Mouse (Mus musculus) retina, embryonic 14.5 days (tissue): ENCODE measurements around the gene Tma7.

Source experiments
- DNase-seq: peaks from one replicate; pipeline ENCODE4 v3.0.0-alpha.2; 2015; ENCODE audit warnings: low spot score

The Tma7 gene

DNA sequence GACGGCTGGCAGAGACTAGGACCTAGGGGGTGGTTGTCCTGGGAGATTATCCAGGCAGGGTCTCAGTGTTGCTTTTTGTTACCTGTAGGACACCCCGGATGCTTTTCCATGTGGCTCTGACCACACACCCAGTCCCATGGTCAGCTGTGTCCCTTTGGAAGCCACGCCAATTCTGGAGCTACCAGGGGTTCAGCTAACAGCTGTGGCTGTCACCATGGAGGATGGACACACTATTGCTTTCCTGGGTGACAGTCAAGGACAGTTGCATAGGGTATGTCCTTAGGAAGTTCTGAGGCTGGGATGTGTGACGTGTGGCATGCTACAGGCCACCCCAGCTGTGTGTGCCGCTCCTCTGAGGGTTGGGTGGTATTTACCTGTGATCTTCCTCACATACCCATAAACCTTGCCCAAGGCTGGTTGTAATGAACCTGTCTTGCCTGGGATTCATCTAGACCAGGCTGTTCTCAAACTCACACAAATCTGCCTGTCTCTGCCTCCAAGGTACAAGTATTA is 19.6 kb upstream of the Tma7 start:
- DNase-seq: no peak

DNA sequence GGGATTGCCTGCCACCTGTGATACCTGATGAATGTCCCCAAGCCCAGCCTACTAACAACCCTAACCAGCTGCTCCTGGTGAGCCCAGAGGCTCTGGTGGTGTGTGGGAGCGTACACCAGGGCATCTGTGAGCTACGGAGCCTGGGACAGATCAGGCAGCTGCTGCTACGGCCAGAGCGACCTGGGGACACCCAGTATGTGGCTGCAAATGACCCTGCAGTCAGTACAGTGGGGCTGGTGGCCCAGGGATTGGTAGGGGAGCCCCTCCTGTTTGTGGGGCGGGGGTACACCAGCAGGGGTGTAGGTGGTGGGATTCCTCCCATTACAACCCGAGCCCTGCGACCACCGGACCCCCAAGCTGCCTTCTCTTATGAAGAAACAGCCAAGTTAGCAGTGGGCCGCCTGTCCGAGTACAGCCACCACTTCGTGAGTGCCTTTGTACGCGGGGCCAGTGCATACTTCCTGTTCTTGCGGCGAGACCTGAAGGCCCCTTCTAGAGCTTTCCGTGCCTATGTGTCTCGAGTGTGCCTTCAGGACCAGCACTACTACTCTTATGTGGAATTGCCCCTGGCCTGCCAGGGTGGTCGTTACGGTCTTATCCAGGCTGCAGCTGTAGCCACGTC is 18.0 kb upstream of the Tma7 start:
- DNase-seq: no peak

DNA sequence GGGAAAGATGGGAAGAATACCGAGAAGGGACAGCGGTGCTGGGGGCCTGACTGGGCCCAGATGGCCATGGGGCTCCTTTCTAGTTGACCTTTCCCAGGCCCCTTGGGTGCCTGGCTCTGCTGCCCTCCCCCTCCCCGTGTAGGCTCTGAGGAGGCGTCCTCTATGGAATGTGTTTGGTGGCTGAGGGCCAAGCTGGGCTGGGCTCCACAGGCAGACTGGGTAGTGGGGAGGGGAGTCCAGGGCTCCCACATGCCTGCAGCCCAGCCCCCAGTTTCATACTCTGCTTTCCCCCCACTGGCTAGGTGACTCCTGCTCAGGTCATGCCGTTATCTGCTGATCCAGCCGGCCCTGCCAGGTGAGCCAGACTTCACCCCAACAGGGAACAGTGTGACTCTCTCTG is 16.6 kb upstream of the Tma7 start:
- no peak for DNase-seq

DNA sequence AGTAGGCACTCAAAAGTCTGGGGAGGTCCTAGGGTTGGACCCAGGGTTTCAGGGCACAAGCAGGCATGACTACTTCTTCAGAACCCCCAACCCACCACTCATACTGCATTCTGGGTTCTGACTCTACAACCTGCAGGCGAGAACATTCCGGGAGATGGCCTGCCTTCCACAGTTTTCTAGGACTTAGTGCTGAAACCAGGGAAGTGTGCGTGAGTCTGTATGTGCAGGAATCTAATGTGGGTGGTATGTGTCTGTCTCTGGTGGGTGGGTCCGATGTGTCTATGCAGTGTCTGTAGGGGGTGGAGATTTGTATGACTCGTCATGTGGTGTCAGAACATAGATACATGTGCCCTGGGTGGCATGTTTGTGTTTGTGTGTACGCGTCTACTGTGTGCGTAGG is 16.0 kb upstream of the Tma7 start:
- DNase-seq: no peak

DNA sequence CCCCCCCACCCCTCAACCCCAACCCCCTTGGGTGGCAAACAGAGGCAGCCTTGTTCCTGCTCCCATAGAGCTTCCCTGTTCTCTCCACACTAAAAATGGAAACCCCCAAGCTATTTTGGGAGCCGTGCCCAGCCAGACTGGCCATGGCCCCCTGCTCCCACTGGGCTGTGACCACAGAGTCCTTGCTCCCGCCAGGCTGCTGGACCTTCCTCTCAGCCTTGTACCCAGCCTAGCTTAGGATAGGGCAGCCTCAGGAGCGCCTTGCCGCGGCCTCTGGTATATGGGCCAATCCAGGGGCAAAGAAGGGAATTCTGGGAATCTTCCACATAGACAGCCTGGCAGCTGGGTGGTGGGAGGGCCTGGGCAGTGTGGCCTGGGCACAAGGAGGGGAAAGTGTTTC is 15.4 kb upstream of the Tma7 start:
- DNase-seq: no peak

DNA sequence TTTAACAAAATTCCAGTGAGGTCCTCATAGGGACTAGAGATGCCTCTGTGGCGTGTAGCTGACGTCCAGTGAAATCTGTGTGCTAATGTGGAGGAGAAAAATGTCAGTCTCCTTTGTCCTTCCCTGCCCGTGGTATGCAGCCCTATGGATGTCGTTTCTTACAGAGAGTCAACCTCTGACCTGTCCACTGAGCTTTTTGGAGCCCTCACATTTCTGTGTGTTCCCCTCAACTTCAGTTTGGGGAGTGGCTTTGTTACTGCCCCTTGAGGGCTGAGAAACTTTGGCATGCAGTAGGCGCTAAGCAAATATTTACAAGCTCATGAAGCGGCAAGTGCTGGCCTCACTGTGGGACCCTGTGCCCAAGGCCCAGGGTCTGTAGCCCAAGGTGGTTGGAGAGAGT is 14.9 kb upstream of the Tma7 start:
- no peak for DNase-seq

DNA sequence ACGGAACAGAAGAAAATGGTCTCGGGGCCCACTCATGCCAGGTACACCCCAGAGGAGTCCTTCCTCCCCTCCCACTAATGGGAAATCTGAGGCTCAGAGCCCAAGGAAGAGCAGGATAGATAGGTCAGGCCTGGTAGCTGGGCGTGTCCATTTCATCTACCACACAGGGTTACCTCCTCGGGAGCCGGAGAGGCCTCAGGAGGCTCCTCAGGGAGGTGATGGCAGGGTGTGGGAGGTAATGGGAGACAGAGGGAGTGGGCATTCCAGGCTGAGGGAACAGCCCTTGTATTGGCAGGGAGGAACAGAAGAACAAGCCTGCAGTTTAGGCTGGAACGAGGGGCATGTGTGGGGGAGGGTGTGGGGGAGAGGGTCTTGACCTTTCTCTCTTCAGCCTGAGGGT is 14.5 kb upstream of the Tma7 start:
- no peak for DNase-seq

DNA sequence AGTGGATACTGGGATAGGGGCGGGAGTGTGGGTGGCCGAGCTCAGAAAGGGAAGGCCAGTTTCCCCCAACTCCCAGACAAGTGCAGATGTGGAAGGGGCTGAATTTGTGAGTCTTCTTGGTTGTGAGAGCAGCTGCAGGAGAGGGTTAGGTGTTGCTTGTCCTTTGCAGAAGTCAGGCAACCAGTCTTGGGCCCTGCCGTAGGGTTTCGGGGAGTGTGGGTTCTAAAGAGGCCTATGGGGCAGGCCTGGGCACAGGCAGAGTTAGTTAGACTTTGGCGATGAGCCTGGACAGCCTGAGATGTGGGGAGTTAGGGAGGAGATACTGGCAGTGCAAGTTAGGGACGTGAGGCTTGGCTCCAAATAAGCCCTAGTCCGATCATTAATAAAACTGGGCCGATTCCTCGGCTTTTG is 13.9 kb upstream of the Tma7 start:
- peak; percentile 38 for DNase-seq

DNA sequence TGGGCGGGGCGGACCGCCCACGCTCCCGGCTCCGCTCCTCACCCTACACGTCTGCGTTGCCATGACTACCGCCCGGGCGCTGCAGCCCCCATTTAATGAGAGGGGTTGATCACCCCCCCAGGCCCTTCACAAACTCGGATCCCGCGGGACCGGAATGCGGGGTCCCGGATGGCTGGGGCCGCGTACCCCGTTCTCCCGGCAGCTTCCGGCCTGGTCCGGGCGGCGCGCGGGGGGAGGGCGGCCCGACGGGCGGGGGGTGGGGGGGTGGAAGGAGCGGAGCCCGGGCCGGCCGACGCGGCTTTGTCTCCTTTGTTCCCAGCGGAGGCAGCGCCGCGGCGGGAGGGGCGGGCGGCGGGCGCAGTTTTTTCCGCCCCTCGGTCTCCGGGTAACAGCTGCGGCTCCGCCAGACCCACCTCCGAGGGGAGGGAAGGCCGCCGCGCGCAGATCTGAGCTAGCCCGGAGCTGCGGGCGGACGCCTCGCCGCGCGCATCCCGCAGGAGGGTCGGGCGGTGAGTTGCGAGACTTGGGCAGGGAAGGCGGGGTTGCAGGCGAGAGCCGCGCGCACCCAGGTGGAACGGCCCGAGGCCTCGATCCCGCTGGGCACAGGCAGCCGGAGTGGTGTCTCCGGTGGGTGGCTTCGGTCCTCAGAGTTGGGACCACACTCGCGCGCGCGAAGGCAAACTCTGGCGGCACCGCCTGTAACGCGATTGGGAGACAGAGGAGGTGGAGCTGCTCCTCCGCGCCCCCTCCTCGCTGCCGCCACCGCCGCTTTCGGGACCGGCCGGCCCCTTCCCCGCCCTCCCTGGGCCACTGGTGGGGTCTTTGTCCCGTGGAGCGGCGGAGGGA is 13.0 kb upstream of the Tma7 start, which contains the start of gene Plxnb1:
TSS of gene Plxnb1 (plus strand) at position 253 of the 846 bp plus-strand sequence.
- peak; percentile 83 for DNase-seq

DNA sequence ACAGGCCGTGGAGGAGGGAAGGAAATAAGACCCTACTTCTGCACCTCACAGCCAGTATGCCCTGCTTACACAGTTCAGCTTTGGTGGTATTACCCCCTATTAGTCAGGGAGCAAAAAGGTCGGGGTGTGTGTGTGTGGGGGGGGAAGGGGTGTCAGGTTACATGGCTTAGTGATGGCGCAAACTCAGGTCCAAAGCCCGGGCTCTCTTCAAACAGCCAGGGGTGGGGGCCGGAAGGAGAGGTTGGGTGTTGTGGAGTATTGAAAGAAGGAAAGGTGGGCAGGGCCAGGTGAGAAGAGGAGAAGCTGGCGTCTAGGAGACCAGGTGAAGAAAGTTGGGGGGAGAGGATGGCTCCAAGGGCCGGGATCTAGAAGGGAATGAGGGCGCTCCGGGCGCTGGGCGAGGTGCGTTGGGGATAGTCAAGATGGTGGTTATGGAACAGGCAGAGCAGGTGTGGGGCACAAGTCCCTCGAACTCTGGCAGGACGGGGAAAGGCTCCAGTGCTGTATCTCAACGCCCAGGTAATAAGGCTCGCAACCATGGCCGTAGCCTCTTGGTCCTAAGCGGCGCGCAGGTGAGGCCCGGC is 12.3 kb upstream of the Tma7 start:
- no peak for DNase-seq

DNA sequence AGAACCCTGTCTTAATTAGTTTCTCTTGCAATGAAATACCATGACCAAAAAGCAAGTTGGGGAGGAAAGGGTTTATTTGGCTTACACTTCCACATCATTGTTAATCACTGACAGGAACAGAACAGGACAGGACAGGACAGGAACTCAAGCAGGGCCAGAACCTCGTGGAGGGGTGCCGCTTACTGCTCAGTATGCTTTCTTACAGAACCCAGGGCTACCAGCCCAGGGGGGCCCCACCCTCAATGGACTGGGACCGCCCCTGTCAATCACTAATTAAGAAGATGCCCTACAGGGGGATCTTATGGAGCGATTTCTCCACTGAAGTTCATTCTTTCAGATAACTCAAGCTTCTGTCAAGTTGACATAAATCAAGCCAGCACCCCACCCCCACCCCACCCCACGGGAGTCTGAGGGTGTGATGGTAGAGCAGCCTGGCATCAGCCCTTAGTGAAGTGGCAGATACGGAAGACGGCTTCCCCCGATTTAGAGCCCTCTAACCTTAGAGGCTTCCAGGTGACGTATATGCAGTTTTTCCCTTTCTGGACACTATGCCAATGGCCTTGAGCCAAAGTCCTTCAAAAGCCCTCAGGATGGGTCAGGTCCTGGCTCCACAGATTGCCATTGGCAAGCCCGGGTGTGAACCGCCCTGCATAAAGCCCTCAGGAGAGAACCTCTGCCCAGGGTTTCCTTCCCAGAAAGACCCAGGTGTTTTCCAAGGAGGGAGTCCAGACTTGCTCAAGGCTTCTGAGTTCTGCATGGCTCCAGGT is 11.6 kb upstream of the Tma7 start:
- no peak for DNase-seq

DNA sequence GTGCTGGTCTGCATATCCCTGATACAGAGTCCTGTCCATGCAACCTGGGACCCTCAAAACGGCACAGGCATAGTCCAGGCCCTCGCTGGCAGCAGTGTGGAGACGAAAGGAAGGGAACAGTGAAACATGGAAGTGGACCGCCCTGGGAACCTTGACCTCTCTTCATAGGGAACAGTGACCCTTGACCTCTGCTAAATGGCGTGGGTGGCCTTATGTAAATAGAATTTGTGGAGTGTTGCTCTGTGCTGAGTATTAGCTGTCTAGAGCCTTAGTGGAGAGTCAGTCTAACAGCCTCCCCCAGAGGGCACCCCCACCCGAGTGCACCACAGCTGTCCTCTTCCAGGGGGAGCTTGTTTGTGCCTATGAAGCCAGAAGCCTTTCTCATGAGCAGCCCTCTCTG is 10.4 kb upstream of the Tma7 start:
- no peak for DNase-seq

DNA sequence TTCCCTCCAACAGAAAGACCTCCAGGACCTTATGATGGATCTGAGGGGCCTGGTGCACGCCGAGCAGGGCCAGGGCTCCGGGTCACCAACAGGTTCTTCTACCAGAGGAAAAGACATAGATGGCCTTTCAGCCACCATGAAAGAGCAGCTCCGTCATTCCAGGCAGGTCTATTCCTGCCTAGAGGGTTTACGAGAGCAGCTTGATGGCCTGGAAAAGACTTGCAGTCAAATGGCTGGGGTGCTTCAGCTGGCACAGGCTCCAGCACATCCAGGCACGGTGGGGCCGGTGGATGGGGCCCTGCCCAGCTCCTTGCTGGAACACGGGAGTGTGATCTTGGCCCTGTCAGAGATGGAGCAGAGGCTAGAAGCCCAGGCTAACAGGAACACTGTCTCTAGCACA is 9.4 kb upstream of the Tma7 start:
- no peak for DNase-seq

DNA sequence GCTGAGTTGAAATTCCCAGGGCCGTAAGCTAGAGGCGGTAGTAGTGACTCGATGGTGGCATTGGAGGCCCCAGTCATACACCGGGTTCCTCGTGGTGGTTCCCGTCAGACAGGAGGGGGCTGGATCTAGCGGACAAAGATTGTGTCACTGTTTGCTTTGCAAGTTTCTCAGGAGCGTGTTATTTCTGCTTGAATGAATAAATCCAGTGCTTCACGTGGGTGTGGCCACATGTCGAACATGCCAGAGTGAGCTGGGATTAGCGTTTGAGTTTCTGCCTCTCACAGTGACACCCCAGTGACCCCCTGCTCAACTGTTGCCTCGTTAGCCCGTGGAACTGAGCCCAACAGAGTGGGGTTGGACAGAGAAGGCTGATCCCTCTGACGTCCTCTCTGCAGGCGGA is 8.1 kb upstream of the Tma7 start:
- DNase-seq: peak; percentile 66

DNA sequence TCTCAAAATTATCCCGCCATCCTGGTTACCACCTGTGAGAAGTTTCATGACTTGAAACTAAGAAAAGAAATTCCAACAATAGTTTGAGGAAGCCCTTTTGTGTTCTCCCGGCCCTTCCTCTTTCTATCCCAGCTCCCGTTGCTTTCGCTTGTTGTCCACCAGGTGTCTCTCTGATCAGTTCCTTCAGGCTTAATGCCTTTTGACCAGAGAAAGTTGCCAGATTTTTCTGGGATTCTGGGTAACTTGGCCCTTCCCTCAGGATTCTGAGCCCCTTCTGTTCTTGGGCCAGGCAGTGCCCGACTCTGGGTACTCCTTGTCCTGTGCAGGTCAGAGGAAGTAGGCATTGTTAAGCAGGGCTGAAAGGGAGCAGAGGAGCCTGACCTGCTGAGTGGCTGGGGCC is 5.6 kb upstream of the Tma7 start:
- peak; percentile 67 for DNase-seq

DNA sequence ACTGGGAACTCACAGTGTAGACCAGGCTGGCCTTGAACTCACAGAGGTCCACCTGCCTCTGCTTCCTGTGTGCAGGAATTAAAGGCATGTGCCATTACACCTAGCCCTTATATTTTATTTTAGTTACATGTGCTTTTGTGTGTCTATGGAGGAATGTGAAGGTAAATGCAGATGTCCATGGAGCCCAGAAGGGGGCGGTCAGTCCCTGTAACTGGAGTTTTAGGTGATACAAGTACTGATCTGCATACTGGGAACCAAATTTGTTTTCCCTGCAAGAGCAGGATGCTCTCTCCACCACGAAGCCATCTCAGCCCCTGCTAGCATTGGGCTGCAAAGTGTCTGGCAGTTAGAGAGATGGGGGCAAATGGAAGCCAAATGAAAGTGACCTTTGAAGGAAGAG is 2.5 kb upstream of the Tma7 start:
- peak; percentile 68 for DNase-seq

DNA sequence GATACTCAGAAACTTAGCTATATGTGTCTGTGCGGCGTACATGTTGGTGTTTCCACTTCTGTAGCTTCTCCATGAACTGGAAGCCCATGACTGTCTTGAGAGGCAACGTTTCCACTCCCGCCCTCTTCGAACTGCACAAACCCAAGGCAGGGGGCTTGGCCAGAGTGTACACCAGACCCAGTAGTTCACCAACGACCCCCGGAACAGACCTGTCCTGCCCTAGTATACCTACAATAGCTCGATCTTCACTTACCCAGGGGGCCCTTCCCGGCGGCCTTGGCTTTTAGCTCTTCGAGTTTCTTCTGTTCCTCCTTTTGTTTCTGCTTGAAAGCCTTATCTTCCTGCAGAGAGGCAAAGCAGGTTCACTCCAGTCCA is 651 bp downstream of the Tma7 start:
- DNase-seq: no peak

DNA sequence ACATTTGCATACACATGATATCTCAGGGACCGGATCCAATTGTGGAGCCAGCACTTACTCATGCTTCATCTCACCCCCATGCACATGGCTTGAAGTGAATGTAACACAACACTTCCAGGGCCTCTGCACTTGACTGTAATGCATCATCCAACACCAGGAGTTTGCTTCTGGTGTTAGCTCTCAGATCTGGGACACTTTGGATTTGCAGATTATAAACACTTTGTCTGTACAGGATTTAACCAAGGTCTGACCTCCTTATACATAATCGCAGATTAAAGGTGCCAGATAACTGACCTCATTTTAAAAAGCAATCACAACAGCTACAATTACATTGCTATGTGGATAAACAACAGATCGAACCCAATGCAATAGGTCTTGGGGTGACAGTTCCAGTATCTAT is 1.9 kb downstream of the Tma7 start:
- no peak for DNase-seq

DNA sequence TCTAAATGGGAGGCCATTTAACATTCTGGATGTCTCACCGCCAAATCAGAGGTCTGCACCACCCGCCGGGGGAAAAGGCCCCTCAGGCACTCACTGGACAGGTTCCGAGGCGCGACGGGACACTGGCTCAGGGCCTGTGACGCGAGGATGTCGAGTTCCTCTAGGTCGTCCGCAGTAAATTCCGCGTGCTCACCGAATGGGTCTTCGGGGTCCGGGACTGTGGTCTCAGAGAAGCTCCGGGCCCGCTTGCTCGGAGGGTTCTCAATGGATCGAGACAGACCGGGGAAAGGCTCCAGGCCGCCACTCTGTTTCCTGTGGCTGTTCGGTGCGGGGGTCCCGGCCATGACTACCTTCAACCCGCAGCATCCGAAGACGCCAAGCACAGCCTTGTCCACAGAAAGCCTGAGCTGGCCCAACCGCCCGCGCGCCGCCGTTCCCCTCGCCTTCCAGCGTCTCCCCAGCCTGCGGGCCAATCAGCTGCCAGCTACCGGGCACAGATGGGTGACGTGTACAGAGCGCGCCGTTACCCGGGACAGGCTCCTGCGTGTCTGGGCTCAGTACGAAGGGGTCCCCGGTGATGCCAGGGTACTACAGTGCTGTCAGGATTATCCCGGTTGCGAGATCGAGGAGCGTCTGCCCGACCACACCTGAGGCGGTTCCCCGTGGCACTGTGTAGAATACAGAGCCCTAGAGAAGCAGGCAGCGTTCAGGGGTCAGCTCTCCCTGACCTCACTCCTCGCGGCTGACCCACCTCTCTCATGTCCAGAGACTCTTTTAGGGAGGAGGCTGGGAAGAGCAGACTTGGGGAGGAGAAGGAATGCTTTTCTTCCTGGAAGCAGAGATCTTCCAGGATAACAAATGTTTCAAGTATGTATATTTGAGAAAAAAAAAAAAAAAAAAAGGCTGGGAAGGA is 8.5 kb downstream of the Tma7 start, which contains the start of gene Atrip:
TSS of gene Atrip (minus strand) at position 464 of the 913 bp plus-strand sequence.
- DNase-seq: peak; percentile 91

DNA sequence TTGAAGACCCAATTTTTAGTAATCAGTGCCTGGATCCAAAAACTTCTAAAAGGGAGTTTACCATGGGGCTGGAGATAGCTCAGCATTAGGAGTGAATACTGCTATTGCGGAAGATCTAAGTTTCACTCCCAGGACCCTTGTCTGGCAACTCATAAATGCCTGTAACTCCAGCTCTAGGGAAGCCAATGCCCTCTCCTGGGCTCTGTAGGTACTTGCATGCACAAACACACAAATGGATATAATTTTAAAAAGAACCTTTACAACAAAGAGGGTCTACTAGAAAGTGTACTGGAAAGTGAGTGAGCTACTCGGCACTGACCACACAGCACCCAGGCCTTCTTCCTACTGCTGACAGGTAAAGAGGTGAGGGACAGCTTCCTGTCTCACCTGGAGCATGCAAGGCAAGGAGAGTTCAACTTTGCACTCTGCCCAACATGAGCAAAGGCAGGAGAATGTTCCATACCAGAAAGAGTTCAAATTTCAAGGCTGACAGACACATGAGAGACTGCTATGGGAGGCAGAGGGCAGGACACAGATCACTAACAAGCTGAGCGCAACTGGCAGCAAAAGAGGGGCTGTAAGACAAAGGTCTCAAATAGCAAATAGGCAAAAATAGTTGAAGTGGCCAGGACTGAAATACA is 14.2 kb downstream of the Tma7 start:
- no peak for DNase-seq

DNA sequence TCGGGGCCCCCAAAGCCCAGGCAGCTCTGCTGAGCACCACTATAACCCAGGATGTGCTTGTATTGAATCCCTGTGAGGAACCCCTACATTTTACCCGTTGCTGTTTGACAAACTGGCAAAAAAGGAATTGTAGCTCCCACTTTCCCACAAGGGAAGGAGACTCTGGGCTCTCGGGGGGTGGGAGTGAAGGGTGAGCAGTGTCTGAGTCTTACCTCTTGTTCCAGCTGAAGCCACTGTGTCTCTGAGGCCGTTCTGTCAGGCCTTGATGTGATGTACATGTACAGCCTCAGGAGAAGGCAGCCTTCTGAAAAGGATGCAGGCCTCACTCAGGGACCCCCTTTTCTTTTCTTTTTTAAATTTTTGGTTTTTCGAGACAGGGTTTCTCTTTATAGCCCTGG is 21.5 kb downstream of the Tma7 start:
- no peak for DNase-seq
